ENCODE assay signal across 26 mouse cellular contexts in genomic region chr3:146292515-146292914, GRCm38 (mm10).
"Had no signal": no experiment of that assay in that cellular context is flagged by ENCODE, and none has a peak within 500 bp of the region (broad histone marks: within the 10 kb centered on the region; RNA-seq: fewer than 3 reads in every experiment).

No protein-coding gene starts in this region.

- H3K27ac ChIP-seq: gastrocnemius, adult 2 months; heart, embryonic 10.5 days; hindbrain, embryonic 10.5 days; hindbrain, embryonic 12.5 days; hindbrain, embryonic 14.5 days; layer of hippocampus, adult 2 months; limb, embryonic 13.5 days; limb, embryonic 15.5 days; liver, embryonic 13.5 days; liver, embryonic 15.5 days had no signal

- H3K36me3 ChIP-seq: hindbrain, embryonic 10.5 days; hindbrain, embryonic 12.5 days; limb, embryonic 13.5 days; limb, embryonic 15.5 days; liver, embryonic 13.5 days; liver, embryonic 15.5 days had no signal

- DNase-seq: forebrain, postnatal 0 days; gastrocnemius, adult 2 months; gastrocnemius, postnatal 10 days; gastrocnemius, postnatal 25 days; heart, adult 18-20 months; heart, postnatal 10 days; heart, postnatal 4 days; kidney, adult 11 months; kidney, adult 2 months; kidney, adult 9 months; kidney, postnatal 14 days; kidney, postnatal 36 days; layer of hippocampus, postnatal 36 days; left cerebral cortex, postnatal 4 days; liver, embryonic 13.5 days had no signal

- H3K4me1 ChIP-seq: hindbrain, embryonic 10.5 days; hindbrain, embryonic 12.5 days; limb, embryonic 13.5 days; limb, embryonic 15.5 days; liver, embryonic 13.5 days; liver, embryonic 15.5 days had no signal

- H3K27me3 ChIP-seq: heart, embryonic 12.5 days; hindbrain, embryonic 12.5 days; limb, embryonic 13.5 days; limb, embryonic 15.5 days; liver, embryonic 13.5 days; liver, embryonic 15.5 days had no signal

- H3K4me3 ChIP-seq: gastrocnemius, adult 2 months; heart, embryonic 10.5 days; heart, embryonic 12.5 days; hindbrain, embryonic 10.5 days; hindbrain, embryonic 12.5 days; layer of hippocampus, adult 2 months; limb, embryonic 13.5 days; limb, embryonic 15.5 days; liver, embryonic 13.5 days; liver, embryonic 15.5 days had no signal

- H3K9ac ChIP-seq: forebrain, postnatal 0 days; heart, embryonic 12.5 days; hindbrain, embryonic 12.5 days; hindbrain, embryonic 14.5 days; limb, embryonic 13.5 days; limb, embryonic 15.5 days; liver, embryonic 13.5 days; liver, embryonic 15.5 days had no signal

- H3K4me2 ChIP-seq: heart, embryonic 12.5 days; hindbrain, embryonic 12.5 days; hindbrain, embryonic 14.5 days; limb, embryonic 13.5 days; limb, embryonic 15.5 days; liver, embryonic 13.5 days; liver, embryonic 15.5 days had no signal

- ATAC-seq: forebrain, postnatal 0 days; hindbrain, embryonic 16.5 days; inflammation-experienced regulatory T-cells, adult 6 months had no signal

- H3K9me3 ChIP-seq: heart, embryonic 10.5 days; heart, embryonic 12.5 days; hindbrain, embryonic 10.5 days; hindbrain, embryonic 12.5 days; limb, embryonic 13.5 days; limb, embryonic 15.5 days; liver, embryonic 13.5 days; liver, embryonic 15.5 days had no signal
